Mouse (Mus musculus): ENCODE measurements around the gene Esr2. TPM values are rescaled to one million over a fixed set of nuclear protein-coding genes. Genes with fewer than 3 reads are reported as not detected.
"Not testable (repeated sequence)": the region's sequence is repeated elsewhere in the genome, so short reads cannot be mapped to it uniquely, and the experiment has no call there.

Gene Esr2
- polyA plus RNA-seq (2015; fragmentation: Nextera tagmentation; extraction: Ambion mirVana): 0.08 TPM in 2 replicates

- H3K9ac ChIP-seq: peak within 1 kb of the TSS; percentile 50
- peak within 1 kb of the TSS; percentile 96 for H3K4me2 ChIP-seq (replicated peaks)
- under 1% methylated on average over 39 of the region's 39 CpGs for WGBS
- H3K9me3 ChIP-seq (replicated peaks): no peaks in the 10 kb centered on the region
- H3K27me3 ChIP-seq: peaks cover 5% of the 10 kb centered on the region; the same call in 1 of the 2 replicates
- no peak for ATAC-seq (ENCODE audit: insufficient number of reproducible peaks, low FRiP score, low TSS enrichment, low read depth)
- H3K4me3 ChIP-seq (replicated peaks): peak within 1 kb of the TSS; percentile 46
- H3K4me1 ChIP-seq: peaks cover 9% of the 10 kb centered on the region
- no peak within 1 kb of the TSS for H3K27ac ChIP-seq (replicated peaks)
- no peaks in the 10 kb centered on the region for H3K36me3 ChIP-seq
These were observed at the start of gene Esr2 for GRCm38 (mm10) chr12:76177000-76177863. Esr2 (minus strand) TSS chr12:76177259.

GRCm38 (mm10) chr12:76222104-76222503, 45.0 kb upstream of the Esr2 start:
- H3K4me2 ChIP-seq (replicated peaks); H3K27ac ChIP-seq (replicated peaks); H3K36me3 ChIP-seq; H3K9me3 ChIP-seq (replicated peaks); H3K9ac ChIP-seq; H3K27me3 ChIP-seq; H3K4me1 ChIP-seq; H3K4me3 ChIP-seq (replicated peaks); ATAC-seq (ENCODE audit: insufficient number of reproducible peaks, low FRiP score, low TSS enrichment, low read depth): not testable (repeated sequence)
- WGBS: 49% methylated on average over 4 of the region's 8 CpGs

- ATAC-seq (ENCODE audit: insufficient number of reproducible peaks, low FRiP score, low TSS enrichment, low read depth): no peak
- WGBS: 68% methylated on average over 11 of the region's 11 CpGs
- H3K36me3 ChIP-seq: no peaks in the 10 kb centered on the region
- H3K4me2 ChIP-seq (replicated peaks): no peak overlapping the region
- no peaks in the 10 kb centered on the region for H3K27me3 ChIP-seq
- no peak overlapping the region for H3K27ac ChIP-seq (replicated peaks)
- peaks cover 7% of the 10 kb centered on the region; the same call in 1 of the 2 replicates for H3K4me1 ChIP-seq
- no peak overlapping the region for H3K4me3 ChIP-seq (replicated peaks)
- no peaks in the 10 kb centered on the region for H3K9me3 ChIP-seq (replicated peaks)
- H3K9ac ChIP-seq: no peak overlapping the region
These were observed 39.7 kb upstream of the Esr2 start for GRCm38 (mm10) chr12:76216716-76217115.

- no peak overlapping the region for H3K4me2 ChIP-seq (replicated peaks)
- H3K4me3 ChIP-seq (replicated peaks): no peak overlapping the region
- no peak for ATAC-seq (ENCODE audit: insufficient number of reproducible peaks, low FRiP score, low TSS enrichment, low read depth)
- H3K9me3 ChIP-seq (replicated peaks): no peaks in the 10 kb centered on the region
- no peak overlapping the region for H3K9ac ChIP-seq
- no peaks in the 10 kb centered on the region for H3K36me3 ChIP-seq
- H3K27ac ChIP-seq (replicated peaks): no peak overlapping the region
- no peaks in the 10 kb centered on the region for H3K27me3 ChIP-seq
- H3K4me1 ChIP-seq: peaks cover 7% of the 10 kb centered on the region; the same call in 1 of the 2 replicates
- 17% methylated on average over 5 of the region's 5 CpGs for WGBS
These were observed 38.1 kb upstream of the Esr2 start for GRCm38 (mm10) chr12:76215121-76215520.

GRCm38 (mm10) chr12:76209429-76209974, 32.4 kb upstream of the Esr2 start:
- H3K4me2 ChIP-seq (replicated peaks): no peak overlapping the region
- H3K4me1 ChIP-seq: no peaks in the 10 kb centered on the region
- no peak overlapping the region for H3K4me3 ChIP-seq (replicated peaks)
- H3K27me3 ChIP-seq: no peaks in the 10 kb centered on the region
- no peak for ATAC-seq (ENCODE audit: insufficient number of reproducible peaks, low FRiP score, low TSS enrichment, low read depth)
- WGBS: 84% methylated on average over 5 of the region's 5 CpGs
- H3K27ac ChIP-seq (replicated peaks): no peak overlapping the region
- no peaks in the 10 kb centered on the region for H3K36me3 ChIP-seq
- H3K9ac ChIP-seq: no peak overlapping the region
- H3K9me3 ChIP-seq (replicated peaks): no peaks in the 10 kb centered on the region

GRCm38 (mm10) chr12:76200326-76200725, 23.3 kb upstream of the Esr2 start:
- H3K4me1 ChIP-seq: peaks cover 15% of the 10 kb centered on the region
- no peak for ATAC-seq (ENCODE audit: insufficient number of reproducible peaks, low FRiP score, low TSS enrichment, low read depth)
- H3K27ac ChIP-seq (replicated peaks): no peak overlapping the region
- no peaks in the 10 kb centered on the region for H3K9me3 ChIP-seq (replicated peaks)
- H3K4me2 ChIP-seq (replicated peaks): no peak overlapping the region
- H3K9ac ChIP-seq: no peak overlapping the region
- no peaks in the 10 kb centered on the region for H3K36me3 ChIP-seq
- no peak overlapping the region for H3K4me3 ChIP-seq (replicated peaks)
- H3K27me3 ChIP-seq: no peaks in the 10 kb centered on the region
- 63% methylated on average over 4 of the region's 4 CpGs for WGBS

GRCm38 (mm10) chr12:76197071-76197470, 20.0 kb upstream of the Esr2 start:
- 40% methylated on average over 8 of the region's 8 CpGs for WGBS
- Histone ChIP-seq H3K4me3 (replicated peaks) (peak overlapping the region; percentile 42; the same call in 1 of the 2 replicates), H3K9ac (no peak overlapping the region), H3K4me2 (replicated peaks) (peak overlapping the region; percentile 86), H3K27ac (replicated peaks) (no peak overlapping the region), H3K27me3 (no peaks in the 10 kb centered on the region), H3K9me3 (replicated peaks) (no peaks in the 10 kb centered on the region), H3K36me3 (no peaks in the 10 kb centered on the region), H3K4me1 (peaks cover 15% of the 10 kb centered on the region)
- no peak for ATAC-seq (ENCODE audit: insufficient number of reproducible peaks, low FRiP score, low TSS enrichment, low read depth)

GRCm38 (mm10) chr12:76196709-76197054, 19.6 kb upstream of the Esr2 start:
- ATAC-seq (ENCODE audit: insufficient number of reproducible peaks, low FRiP score, low TSS enrichment, low read depth): no peak
- H3K4me3 ChIP-seq (replicated peaks): peak overlapping the region; percentile 42
- no peaks in the 10 kb centered on the region for H3K36me3 ChIP-seq
- H3K4me2 ChIP-seq (replicated peaks): peak overlapping the region; percentile 86
- no peaks in the 10 kb centered on the region for H3K9me3 ChIP-seq (replicated peaks)
- no peak overlapping the region; the same call in 1 of the 2 replicates for H3K9ac ChIP-seq
- H3K4me1 ChIP-seq: peaks cover 15% of the 10 kb centered on the region
- H3K27ac ChIP-seq (replicated peaks): no peak overlapping the region
- 7% methylated on average over 6 of the region's 6 CpGs for WGBS
- H3K27me3 ChIP-seq: no peaks in the 10 kb centered on the region

- peak; percentile 83 for ATAC-seq (ENCODE audit: insufficient number of reproducible peaks, low FRiP score, low TSS enrichment, low read depth)
- peak overlapping the region; percentile 42 for H3K4me3 ChIP-seq (replicated peaks)
- peaks cover 15% of the 10 kb centered on the region for H3K4me1 ChIP-seq
- no peaks in the 10 kb centered on the region for H3K36me3 ChIP-seq
- H3K9ac ChIP-seq: peak overlapping the region; percentile 42
- H3K4me2 ChIP-seq (replicated peaks): peak overlapping the region; percentile 86
- H3K27me3 ChIP-seq: no peaks in the 10 kb centered on the region
- peak overlapping the region; percentile 44; the same call in 1 of the 2 replicates for H3K27ac ChIP-seq (replicated peaks)
- WGBS: under 1% methylated on average over 22 of the region's 22 CpGs
- no peaks in the 10 kb centered on the region for H3K9me3 ChIP-seq (replicated peaks)
These were observed 19.1 kb upstream of the Esr2 start for GRCm38 (mm10) chr12:76195912-76196708.

GRCm38 (mm10) chr12:76194526-76194925, 17.5 kb upstream of the Esr2 start:
- H3K9ac ChIP-seq: no peak overlapping the region
- no peak overlapping the region for H3K4me2 ChIP-seq (replicated peaks)
- no peaks in the 10 kb centered on the region for H3K36me3 ChIP-seq
- no peaks in the 10 kb centered on the region for H3K27me3 ChIP-seq
- no peak overlapping the region for H3K4me3 ChIP-seq (replicated peaks)
- H3K4me1 ChIP-seq: peaks cover 15% of the 10 kb centered on the region
- no peaks in the 10 kb centered on the region for H3K9me3 ChIP-seq (replicated peaks)
- no peak for ATAC-seq (ENCODE audit: insufficient number of reproducible peaks, low FRiP score, low TSS enrichment, low read depth)
- WGBS: 53% methylated on average over 3 of the region's 3 CpGs
- H3K27ac ChIP-seq (replicated peaks): no peak overlapping the region

- Histone ChIP-seq H3K9me3 (replicated peaks) (no peaks in the 10 kb centered on the region), H3K36me3 (no peaks in the 10 kb centered on the region), H3K4me2 (replicated peaks) (no peak overlapping the region), H3K4me1 (peaks cover 3% of the 10 kb centered on the region), H3K9ac (no peak overlapping the region), H3K27me3 (no peaks in the 10 kb centered on the region), H3K4me3 (replicated peaks) (no peak overlapping the region), H3K27ac (replicated peaks) (no peak overlapping the region)
- WGBS: 40% methylated on average over 11 of the region's 11 CpGs
- ATAC-seq (ENCODE audit: insufficient number of reproducible peaks, low FRiP score, low TSS enrichment, low read depth): no peak
These were observed 13.9 kb upstream of the Esr2 start for GRCm38 (mm10) chr12:76190940-76191339.
